Mouse (Mus musculus) midbrain, postnatal 0 days (tissue): ENCODE measurements around the gene Dand5. TPM values are rescaled to one million over a fixed set of nuclear protein-coding genes. Genes with fewer than 3 reads are reported as not detected.

Experiments used
- ATAC-seq: fragments of 200-750 bp; cut with Nextera tagmentation; 2 replicates; pipeline ENCODE4 v1.8.0; 2017; ENCODE audit warnings: moderate number of reproducible peaks, mild to moderate bottlenecking, moderate TSS enrichment, moderate library complexity; ENCODE audit not compliant: low FRiP score
- DNase-seq: peaks from one replicate; pipeline ENCODE4 v3.0.0-alpha.2; 2015; ENCODE audit warnings: low spot score
- H3K27ac ChIP-seq: fragments of 300-500 bp; sonication (generic); 2 replicates; pipeline ENCODE4 v1.5.1; 2014; ENCODE audit warnings: low read depth, mild to moderate bottlenecking, low read length, mixed read lengths
- H3K27me3 ChIP-seq: fragments of 300-500 bp; sonication (generic); 2 replicates; pipeline ENCODE4 v1.6.1; 2014; ENCODE audit warnings: low read length, control low read depth, mixed read lengths; ENCODE audit not compliant: insufficient read depth
- H3K36me3 ChIP-seq: fragments of 300-500 bp; sonication (generic); 2 replicates; pipeline ENCODE4 v1.6.1; 2014; ENCODE audit warnings: low read length, control low read depth, mixed read lengths; ENCODE audit not compliant: insufficient read depth
- H3K4me1 ChIP-seq: fragments of 300-500 bp; sonication (generic); 2 replicates; pipeline ENCODE4 v1.6.1; 2014; ENCODE audit warnings: mild to moderate bottlenecking, control low read depth, antibody characterized with exemption, low read length, mixed read lengths; ENCODE audit not compliant: insufficient read depth
- H3K4me2 ChIP-seq: fragments of 300-500 bp; sonication (generic); 2 replicates; pipeline ENCODE4 v1.6.1; 2014; ENCODE audit warnings: low read depth, mild to moderate bottlenecking, low read length, mixed read lengths; ENCODE audit not compliant: poor library complexity, severe bottlenecking
- H3K4me3 ChIP-seq: fragments of 300-500 bp; sonication (generic); 2 replicates; pipeline ENCODE4 v1.5.1; 2014; ENCODE audit warnings: low read depth, mild to moderate bottlenecking, low read length, moderate library complexity
- H3K9ac ChIP-seq: fragments of 300-500 bp; sonication (generic); replicated peaks from 2 replicates; pipeline ENCODE4 v1.6.1; 2014; ENCODE audit warnings: mild to moderate bottlenecking, low read length, moderate library complexity, mixed read lengths; ENCODE audit not compliant: poor library complexity, severe bottlenecking
- H3K9me3 ChIP-seq: fragments of 300-500 bp; sonication (generic); 2 replicates; pipeline ENCODE4 v1.6.1; 2016; ENCODE audit warnings: low read length, control low read depth
- CTCF ChIP-seq: IDR thresholded peaks from 2 replicates; pipeline ENCODE4 v1.5.1; 2016; ENCODE audit warnings: antibody characterized with exemption, mild to moderate bottlenecking
- WGBS: fragments of 180-500 bp; shearing (Covaris S2); extraction: QIAGEN DNeasy Blood & Tissue Kit; methylation state at CpG from one replicate; pipeline ENCODE4 v1.1.7; 2014; 5-methylcytosine and 5-hydroxymethylcytosine counted together
- polyA plus RNA-seq: library from polyadenylated mRNA; unstranded; fragments of >200 nt; fragmentation: Nextera tagmentation; extraction: Ambion mirVana; gene quantifications from 2 replicates; pipeline ENCODE4 v1.2.1, GENCODE M21; 2015
- total RNA-seq: library from RNA; depleted of rRNA; stranded (reverse); fragments of >200 nt; gene quantifications from 2 replicates; pipeline ENCODE4 v1.2.3, GENCODE M21; 2014

The Dand5 gene
- total and polyA plus RNA-seq, 2 experiments from 2014 or later, result 7.6 to 12.6 TPM

GRCm38 (mm10) chr8:84776569-84776968, 46.1 kb downstream of the Dand5 start:
- DNase-seq, result no peak
- Histone ChIP-seq H3K9me3 (no peaks in the 10 kb centered on the region), H3K36me3 (no peaks in the 10 kb centered on the region), H3K4me3 (no peak overlapping the region), H3K27ac (no peak overlapping the region), H3K4me2 (no peak overlapping the region), H3K4me1 (0 out of 2 replicates have a peak, but pooled peaks cover 5% of the 10 kb centered on the region), H3K27me3 (peaks cover 49% of the 10 kb centered on the region), H3K9ac (0 out of 2 replicates have a peak overlapping the region, but pooled peaks have one; percentile 13)
- WGBS, result 38% methylated on average over 1 of the region's 1 CpGs
- ATAC-seq, result no peak
- TF ChIP-seq CTCF, result no peak

GRCm38 (mm10) chr8:84775621-84776113, 47.0 kb downstream of the Dand5 start:
- TF ChIP-seq CTCF, result no peak
- H3K4me2 ChIP-seq, result peak overlapping the region; percentile 29; the same call in 1 of the 2 replicates
- 14% methylated on average over 7 of the region's 7 CpGs for WGBS
- 0 out of 2 replicates have a peak, but pooled peaks cover 5% of the 10 kb centered on the region for H3K4me1 ChIP-seq
- no peak overlapping the region for H3K9ac ChIP-seq
- H3K36me3 ChIP-seq, result no peaks in the 10 kb centered on the region
- ATAC-seq, result no peak
- H3K4me3 ChIP-seq, result no peak overlapping the region
- peak overlapping the region; percentile 68 for H3K27ac ChIP-seq
- no peaks in the 10 kb centered on the region for H3K9me3 ChIP-seq
- DNase-seq, result no peak
- peaks cover 48% of the 10 kb centered on the region for H3K27me3 ChIP-seq

- no peak for TF ChIP-seq CTCF
- peak overlapping the region; percentile 24; the same call in 1 of the 2 replicates for H3K9ac ChIP-seq
- ATAC-seq (no peak), DNase-seq (no peak)
- H3K36me3 ChIP-seq, result no peaks in the 10 kb centered on the region
- peak overlapping the region; percentile 68 for H3K27ac ChIP-seq
- WGBS, result 14% methylated on average over 13 of the region's 13 CpGs
- H3K9me3 ChIP-seq, result no peaks in the 10 kb centered on the region
- H3K4me3 ChIP-seq, result no peak overlapping the region
- peak overlapping the region; percentile 29; the same call in 1 of the 2 replicates for H3K4me2 ChIP-seq
- H3K27me3 ChIP-seq, result peaks cover 52% of the 10 kb centered on the region
- H3K4me1 ChIP-seq, result 0 out of 2 replicates have a peak, but pooled peaks cover 5% of the 10 kb centered on the region
Measured at GRCm38 (mm10) chr8:84775105-84775591, 47.5 kb downstream of the Dand5 start.

- H3K4me1 ChIP-seq, result 0 out of 2 replicates have a peak, but pooled peaks cover 3% of the 10 kb centered on the region
- ATAC-seq (peak; percentile 82), DNase-seq (peak; percentile 87)
- peak overlapping the region; percentile 68 for H3K27ac ChIP-seq
- H3K4me2 ChIP-seq, result peak overlapping the region; percentile 54; the same call in 1 of the 2 replicates
- H3K9me3 ChIP-seq, result no peaks in the 10 kb centered on the region
- 3% methylated on average over 10 of the region's 10 CpGs for WGBS
- peaks cover 55% of the 10 kb centered on the region for H3K27me3 ChIP-seq
- no peaks in the 10 kb centered on the region for H3K36me3 ChIP-seq
- H3K4me3 ChIP-seq, result no peak overlapping the region
- no peak overlapping the region for H3K9ac ChIP-seq
- TF ChIP-seq CTCF, result no peak
Measured at GRCm38 (mm10) chr8:84774473-84774911, 48.1 kb downstream of the Dand5 start.

- Histone ChIP-seq H3K4me2 (peak overlapping the region; percentile 54), H3K9ac (peak overlapping the region; percentile 33; the same call in 1 of the 2 replicates), H3K27me3 (peaks cover 50% of the 10 kb centered on the region), H3K36me3 (no peaks in the 10 kb centered on the region), H3K9me3 (no peaks in the 10 kb centered on the region), H3K4me3 (peak overlapping the region; percentile 30), H3K4me1 (0 out of 2 replicates have a peak, but pooled peaks cover 3% of the 10 kb centered on the region), H3K27ac (peak overlapping the region; percentile 68)
- under 1% methylated on average over 17 of the region's 19 CpGs for WGBS
- DNase-seq, result peak; percentile 94
- TF ChIP-seq CTCF, result no peak
- peak; percentile 90 for ATAC-seq
Measured at GRCm38 (mm10) chr8:84773833-84774232, 48.8 kb downstream of the Dand5 start.

GRCm38 (mm10) chr8:84773304-84773703, 49.3 kb downstream of the Dand5 start:
- Histone ChIP-seq H3K27ac (peak overlapping the region; percentile 68), H3K36me3 (no peaks in the 10 kb centered on the region), H3K4me3 (peak overlapping the region; percentile 30), H3K4me2 (peak overlapping the region; percentile 54), H3K9ac (peak overlapping the region; percentile 33; the same call in 1 of the 2 replicates), H3K27me3 (peaks cover 44% of the 10 kb centered on the region), H3K4me1 (0 out of 2 replicates have a peak, but pooled peaks cover 3% of the 10 kb centered on the region), H3K9me3 (no peaks in the 10 kb centered on the region)
- DNase-seq (peak; percentile 52), ATAC-seq (no peak)
- TF ChIP-seq CTCF, result no peak
- WGBS, result under 1% methylated on average over 9 of the region's 9 CpGs
